Mouse (Mus musculus) midbrain, embryonic 14.5 days (tissue): ENCODE data around the gene Hsd3b1. TPM values are rescaled to one million over a fixed set of nuclear protein-coding genes. Genes with fewer than 3 reads are reported as not detected.

Experiments used
- ATAC-seq: fragments of 200-750 bp; cut with Nextera tagmentation; 2 replicates; pipeline ENCODE4 v1.8.0; 2017; ENCODE audit warnings: moderate number of reproducible peaks, moderate library complexity; ENCODE audit not compliant: low FRiP score, low TSS enrichment
- DNase-seq: peaks from one replicate; pipeline ENCODE4 v3.0.0-alpha.2; 2015
- H3K27ac ChIP-seq: fragments of 300-500 bp; sonication (generic); replicated peaks from 2 replicates; pipeline ENCODE4 v1.5.1; 2014; ENCODE audit warnings: mild to moderate bottlenecking, low read depth, low read length, moderate library complexity
- H3K27me3 ChIP-seq: fragments of 300-500 bp; sonication (generic); 2 replicates; pipeline ENCODE4 v1.6.1; 2014; ENCODE audit warnings: low read length, control low read depth, mixed read lengths; ENCODE audit not compliant: control insufficient read depth, insufficient read depth
- H3K36me3 ChIP-seq: fragments of 300-500 bp; sonication (generic); 2 replicates; pipeline ENCODE4 v1.6.1; 2014; ENCODE audit warnings: low read length, control low read depth; ENCODE audit not compliant: control insufficient read depth, insufficient read depth
- H3K4me1 ChIP-seq: fragments of 300-500 bp; sonication (generic); 2 replicates; pipeline ENCODE4 v1.6.1; 2014; ENCODE audit warnings: mild to moderate bottlenecking, antibody characterized with exemption, low read length, control low read depth; ENCODE audit not compliant: control insufficient read depth, insufficient read depth
- H3K4me2 ChIP-seq: fragments of 300-500 bp; sonication (generic); 2 replicates; pipeline ENCODE4 v1.6.1; 2014; ENCODE audit warnings: mild to moderate bottlenecking, low read length, moderate library complexity
- H3K4me3 ChIP-seq: fragments of 300-500 bp; sonication (generic); replicated peaks from 2 replicates; pipeline ENCODE4 v1.5.1; 2014; ENCODE audit warnings: low read depth, low read length
- H3K9ac ChIP-seq: fragments of 300-500 bp; sonication (generic); replicated peaks from 2 replicates; pipeline ENCODE4 v1.6.1; 2014; ENCODE audit warnings: mild to moderate bottlenecking, low read length, moderate library complexity
- H3K9me3 ChIP-seq: fragments of 300-500 bp; sonication (generic); 2 replicates; pipeline ENCODE4 v1.6.1; 2016; ENCODE audit warnings: low read length, control low read depth, mixed read lengths; ENCODE audit not compliant: control insufficient read depth
- WGBS: fragments of 180-500 bp; shearing (Covaris S2); extraction: QIAGEN DNeasy Blood & Tissue Kit; methylation state at CpG from one replicate; pipeline ENCODE4 v1.1.7; 2014; 5-methylcytosine and 5-hydroxymethylcytosine counted together
- polyA plus RNA-seq: library from polyadenylated mRNA; unstranded; fragments of >200 nt; fragmentation: Nextera tagmentation; extraction: Ambion mirVana; gene quantifications from 2 replicates; pipeline ENCODE4 v1.2.1, GENCODE M21; 2014

The Hsd3b1 gene
- 0.29 TPM in 1 of 2 replicates, not detected in the other for polyA plus RNA-seq

- no peak within 1 kb of the TSS for H3K27ac ChIP-seq
- no peaks in the 10 kb centered on the region for H3K9me3 ChIP-seq
- no peak for DNase-seq
- no peaks in the 10 kb centered on the region for H3K27me3 ChIP-seq
- no peak within 1 kb of the TSS for H3K9ac ChIP-seq
- H3K4me1 ChIP-seq, result no peaks in the 10 kb centered on the region
- no peak within 1 kb of the TSS for H3K4me3 ChIP-seq
- ATAC-seq, result no peak
- H3K4me2 ChIP-seq, result no peak within 1 kb of the TSS
- no peaks in the 10 kb centered on the region for H3K36me3 ChIP-seq
- 91% methylated on average over 3 of the region's 3 CpGs for WGBS
These were observed at the start of gene Hsd3b1 for GRCm38 (mm10) chr3:98859576-98859975. Gene Hsd3b1 (minus strand): TSS chr3:98859794.

DNA sequence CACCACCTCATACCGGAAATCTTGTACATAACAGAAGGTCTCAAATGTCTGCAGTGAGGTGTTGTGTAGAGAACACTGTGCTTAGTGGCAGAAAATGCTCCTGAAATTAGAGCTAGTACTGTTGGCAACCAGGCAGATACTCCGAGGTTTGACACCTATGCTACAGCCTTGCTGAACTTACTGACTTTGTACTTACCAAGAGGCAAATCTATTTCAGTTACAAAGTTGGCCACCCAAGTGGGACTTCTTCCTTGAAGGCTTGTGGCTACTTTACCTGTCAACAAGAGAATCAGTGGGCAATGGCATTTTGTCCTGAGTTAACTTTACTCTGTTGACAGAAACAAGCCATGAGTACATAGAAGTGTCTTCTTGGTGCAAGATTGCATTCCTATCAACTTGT is 38.0 kb upstream of the Hsd3b1 start:
- Histone ChIP-seq H3K27me3 (no peaks in the 10 kb centered on the region), H3K36me3 (no peaks in the 10 kb centered on the region), H3K9me3 (no peaks in the 10 kb centered on the region), H3K27ac (no peak overlapping the region), H3K9ac (no peak overlapping the region), H3K4me3 (no peak overlapping the region), H3K4me2 (no peak overlapping the region), H3K4me1 (no peaks in the 10 kb centered on the region)
- 92% methylated on average over 2 of the region's 2 CpGs for WGBS
- DNase-seq, result no peak
- no peak for ATAC-seq

- peak; percentile 83 for DNase-seq
These were observed 35.5 kb upstream of the Hsd3b1 start for GRCm38 (mm10) chr3:98895071-98895601.

GRCm38 (mm10) chr3:98893057-98893772 is 33.6 kb upstream of the Hsd3b1 start, which contains the start of gene Hao2:
Gene Hao2 (minus strand): TSS chr3:98893239.
- no peak within 1 kb of the TSS for H3K9ac ChIP-seq
- H3K27ac ChIP-seq, result no peak within 1 kb of the TSS
- no peaks in the 10 kb centered on the region for H3K4me1 ChIP-seq
- H3K9me3 ChIP-seq, result no peaks in the 10 kb centered on the region
- ATAC-seq (no peak), DNase-seq (no peak)
- no peaks in the 10 kb centered on the region for H3K36me3 ChIP-seq
- H3K4me2 ChIP-seq, result no peak within 1 kb of the TSS
- WGBS, result 92% methylated on average over 3 of the region's 3 CpGs
- no peaks in the 10 kb centered on the region for H3K27me3 ChIP-seq
- no peak within 1 kb of the TSS for H3K4me3 ChIP-seq

More at GRCm38 (mm10) chr3:98895071-98895601, 35.5 kb upstream of the Hsd3b1 start:
- Histone ChIP-seq H3K9ac (no peak overlapping the region), H3K4me3 (no peak overlapping the region), H3K4me2 (no peak overlapping the region), H3K27me3 (no peaks in the 10 kb centered on the region), H3K27ac (no peak overlapping the region), H3K4me1 (no peaks in the 10 kb centered on the region), H3K9me3 (no peaks in the 10 kb centered on the region), H3K36me3 (no peaks in the 10 kb centered on the region)
- 48% methylated on average over 10 of the region's 10 CpGs for WGBS
- peak; percentile 58; the same call in 1 of the 2 replicates for ATAC-seq

GRCm38 (mm10) chr3:98890430-98890829 is 30.8 kb upstream of the Hsd3b1 start:
- 88% methylated on average over 4 of the region's 4 CpGs for WGBS
- no peak overlapping the region for H3K9ac ChIP-seq
- H3K27ac ChIP-seq, result no peak overlapping the region
- H3K4me3 ChIP-seq, result no peak overlapping the region
- no peaks in the 10 kb centered on the region for H3K36me3 ChIP-seq
- no peaks in the 10 kb centered on the region for H3K9me3 ChIP-seq
- no peak overlapping the region for H3K4me2 ChIP-seq
- no peaks in the 10 kb centered on the region for H3K4me1 ChIP-seq
- no peak for DNase-seq
- H3K27me3 ChIP-seq, result no peaks in the 10 kb centered on the region
- no peak for ATAC-seq

GRCm38 (mm10) chr3:98888206-98888605 is 28.6 kb upstream of the Hsd3b1 start:
- Histone ChIP-seq H3K4me2 (no peak overlapping the region), H3K9ac (no peak overlapping the region), H3K4me1 (no peaks in the 10 kb centered on the region), H3K9me3 (no peaks in the 10 kb centered on the region), H3K27ac (no peak overlapping the region), H3K27me3 (no peaks in the 10 kb centered on the region), H3K36me3 (no peaks in the 10 kb centered on the region), H3K4me3 (no peak overlapping the region)
- ATAC-seq, result no peak
- DNase-seq, result no peak
- WGBS, result 83% methylated on average over 2 of the region's 2 CpGs

- Histone ChIP-seq H3K36me3 (no peaks in the 10 kb centered on the region), H3K9ac (no peak overlapping the region), H3K4me1 (no peaks in the 10 kb centered on the region), H3K9me3 (no peaks in the 10 kb centered on the region), H3K27ac (no peak overlapping the region), H3K27me3 (no peaks in the 10 kb centered on the region), H3K4me3 (no peak overlapping the region), H3K4me2 (no peak overlapping the region)
- WGBS, result 91% methylated on average over 2 of the region's 2 CpGs
- DNase-seq, result no peak
- no peak for ATAC-seq
These were observed 21.2 kb upstream of the Hsd3b1 start for GRCm38 (mm10) chr3:98880831-98881230.

DNA sequence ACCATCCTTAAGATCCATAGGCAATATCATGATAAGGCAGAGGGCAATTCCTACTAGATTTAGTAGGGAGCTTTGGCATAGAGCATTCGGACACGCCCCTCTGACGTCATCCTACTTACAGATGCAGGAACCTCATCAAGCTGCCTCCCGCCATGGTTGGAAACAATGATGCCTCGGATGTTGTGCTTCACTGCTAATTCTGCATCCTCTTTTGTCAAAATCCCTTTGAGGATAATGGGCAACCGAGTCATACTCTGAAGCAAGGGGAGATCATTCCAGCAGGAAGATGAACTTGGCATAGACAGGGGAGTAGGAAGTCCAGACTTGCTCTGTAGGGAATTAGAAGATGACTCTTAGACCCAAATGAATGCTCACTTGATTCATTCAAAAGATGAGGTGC is 20.6 kb upstream of the Hsd3b1 start:
- Histone ChIP-seq H3K9ac (no peak overlapping the region), H3K27ac (no peak overlapping the region), H3K27me3 (no peaks in the 10 kb centered on the region), H3K4me1 (no peaks in the 10 kb centered on the region), H3K36me3 (no peaks in the 10 kb centered on the region), H3K4me2 (no peak overlapping the region), H3K4me3 (no peak overlapping the region), H3K9me3 (no peaks in the 10 kb centered on the region)
- DNase-seq, result no peak
- WGBS, result 65% methylated on average over 6 of the region's 6 CpGs
- no peak for ATAC-seq

- no peak for DNase-seq
- Histone ChIP-seq H3K9me3 (no peaks in the 10 kb centered on the region), H3K4me2 (no peak overlapping the region), H3K27ac (no peak overlapping the region), H3K36me3 (no peaks in the 10 kb centered on the region), H3K27me3 (no peaks in the 10 kb centered on the region), H3K4me1 (no peaks in the 10 kb centered on the region), H3K9ac (no peak overlapping the region), H3K4me3 (no peak overlapping the region)
- 85% methylated on average over 2 of the region's 2 CpGs for WGBS
- no peak for ATAC-seq
These were observed 8.6 kb upstream of the Hsd3b1 start for GRCm38 (mm10) chr3:98868219-98868618.
